Mouse (Mus musculus): ENCODE measurements around the gene Galnt2.

Gene Galnt2

GRCm38 (mm10) chr8:124272792-124273191, 41.6 kb downstream of the Galnt2 start:
- DNase-seq (ENCODE audit: low spot score in 2 of 2), result no peak

GRCm38 (mm10) chr8:124273606-124274218, 42.5 kb downstream of the Galnt2 start:
- DNase-seq (ENCODE audit: low spot score in 2 of 2), result peak; percentile 43 to 72

- no peak for DNase-seq (ENCODE audit: low spot score in 2 of 2)
These were observed 43.4 kb downstream of the Galnt2 start for GRCm38 (mm10) chr8:124274441-124275120.

GRCm38 (mm10) chr8:124275377-124276071, 44.3 kb downstream of the Galnt2 start:
- DNase-seq (ENCODE audit: low spot score in 2 of 2), result no peak

DNA sequence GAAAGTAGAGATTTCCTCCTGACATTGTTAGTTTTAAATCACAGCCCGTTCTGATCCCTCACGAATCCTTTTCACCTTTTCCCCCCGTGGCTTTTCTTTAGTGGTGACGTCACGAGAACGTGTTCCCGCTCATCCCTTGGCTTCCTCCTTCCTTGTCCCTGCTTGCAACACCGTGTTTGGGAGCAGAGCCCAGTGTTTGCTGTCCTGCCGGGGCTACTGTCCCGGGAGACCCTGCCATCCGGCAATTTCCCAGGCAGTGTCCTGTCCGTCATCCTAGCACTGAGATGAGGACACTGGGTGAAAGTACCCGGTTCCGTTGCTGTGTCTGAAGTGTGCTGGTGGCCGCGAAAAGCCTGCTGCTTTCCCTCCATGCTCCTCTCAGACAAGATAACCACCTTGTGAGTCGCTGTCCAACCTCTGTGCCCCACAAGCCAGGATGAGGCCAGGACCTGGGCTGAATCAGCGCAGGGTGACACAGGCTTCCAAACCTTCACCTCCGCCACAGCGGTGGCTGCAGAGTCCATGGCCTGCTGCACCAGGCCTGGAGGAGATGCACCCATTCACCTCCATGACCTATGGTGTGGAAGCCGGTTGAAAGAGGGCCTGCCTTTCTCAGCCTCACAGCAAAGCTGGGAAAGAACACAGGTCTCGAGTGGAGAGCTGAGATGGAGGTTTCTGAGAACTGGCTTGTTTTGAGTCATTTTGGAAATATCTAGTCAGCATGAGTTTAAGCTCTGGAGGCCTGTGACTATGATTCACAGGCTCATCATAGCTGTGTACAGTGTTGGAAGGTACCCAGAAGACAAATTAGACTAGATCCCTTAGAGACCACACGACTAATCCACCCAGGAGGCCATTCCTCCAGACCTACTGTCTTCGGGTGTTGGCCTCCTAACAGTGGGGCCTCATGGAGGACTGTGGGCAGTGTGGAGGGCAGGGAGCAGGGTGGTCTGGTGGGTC, 47.0 kb downstream of the Galnt2 start:
- no peak for DNase-seq (ENCODE audit: low spot score in 2 of 2)

DNA sequence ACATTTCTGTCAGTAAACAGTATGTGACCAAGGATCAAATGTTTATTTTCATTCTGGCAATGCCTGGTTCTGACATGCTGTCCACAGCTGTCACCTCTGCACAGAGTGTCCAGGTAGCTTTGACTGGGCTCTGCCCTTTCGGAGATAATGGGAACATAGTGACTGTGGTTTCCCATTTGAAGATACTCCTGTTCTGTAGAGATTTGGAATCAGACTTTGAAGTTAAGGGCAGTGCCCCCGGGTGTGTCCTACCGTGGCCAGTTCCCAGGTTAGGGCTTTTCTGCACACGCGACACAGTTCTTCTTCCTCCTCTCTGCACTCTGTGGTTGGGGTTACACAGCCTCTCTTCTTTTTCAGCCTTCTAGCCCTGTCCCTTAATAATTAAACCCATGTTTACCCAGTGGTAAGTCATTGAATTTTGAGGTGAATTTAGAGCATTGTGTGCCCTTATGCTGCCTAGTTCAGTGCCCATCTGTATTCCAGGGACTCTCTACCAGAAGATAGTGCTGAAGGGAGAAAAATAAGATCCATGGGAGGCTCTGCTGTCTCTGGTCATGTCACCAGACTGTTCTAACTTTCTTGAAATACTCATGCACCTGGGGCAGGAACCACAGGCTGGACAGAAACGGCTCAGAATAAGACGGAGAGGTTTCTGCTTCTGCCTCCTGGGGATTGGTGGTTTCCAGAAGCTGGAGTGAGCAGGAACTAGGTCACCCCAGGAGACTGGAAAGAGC, 47.9 kb downstream of the Galnt2 start:
- DNase-seq (ENCODE audit: low spot score in 2 of 2), result no peak

- no peak for DNase-seq (ENCODE audit: low spot score in 2 of 2)
These were observed 48.4 kb downstream of the Galnt2 start for GRCm38 (mm10) chr8:124279690-124279985.

GRCm38 (mm10) chr8:124281700-124282541, 50.7 kb downstream of the Galnt2 start:
- no peak for DNase-seq (ENCODE audit: low spot score in 2 of 2)

DNA sequence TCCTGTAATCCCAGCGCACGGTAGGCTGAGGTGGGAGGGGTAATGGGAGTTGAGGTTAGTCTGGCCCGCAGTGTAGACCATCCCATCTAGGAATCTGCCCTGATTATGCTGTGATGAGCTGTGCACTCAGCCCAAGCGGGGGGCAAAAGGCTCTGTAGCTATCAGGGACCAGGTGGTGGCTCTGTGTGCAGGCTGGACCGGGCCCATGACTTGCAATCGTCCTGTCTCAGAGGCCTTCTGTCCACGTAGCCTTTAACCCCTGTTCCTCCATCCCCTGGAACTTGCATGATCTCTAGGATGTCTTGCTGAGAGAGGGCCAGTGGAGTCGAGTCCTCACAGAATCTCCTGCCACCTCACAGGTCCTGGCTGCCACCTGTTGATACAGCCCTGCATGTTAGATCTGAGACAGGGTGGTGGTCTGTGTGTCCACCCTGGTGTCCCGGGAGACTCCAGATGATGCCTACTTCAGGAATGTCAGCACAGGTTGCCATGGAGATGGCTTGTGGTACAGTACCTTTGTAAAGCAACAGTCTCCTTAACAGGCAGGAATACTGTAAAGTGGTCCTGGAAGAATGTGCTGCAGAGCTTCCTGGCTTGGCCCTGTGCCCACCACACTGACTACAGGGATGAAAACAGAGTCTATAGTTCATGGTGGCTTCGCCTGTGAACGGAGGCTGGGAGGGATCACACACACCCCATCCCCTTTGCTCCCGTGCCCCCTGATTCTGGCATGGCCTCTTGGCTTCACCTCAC, 51.9 kb downstream of the Galnt2 start:
- DNase-seq (ENCODE audit: low spot score in 2 of 2), result no peak

- DNase-seq (ENCODE audit: low spot score in 2 of 2), result no peak
These were observed 52.6 kb downstream of the Galnt2 start for GRCm38 (mm10) chr8:124283644-124284332.

- no peak for DNase-seq (ENCODE audit: low spot score in 2 of 2)
These were observed 53.1 kb downstream of the Galnt2 start for GRCm38 (mm10) chr8:124284333-124284711.

DNA sequence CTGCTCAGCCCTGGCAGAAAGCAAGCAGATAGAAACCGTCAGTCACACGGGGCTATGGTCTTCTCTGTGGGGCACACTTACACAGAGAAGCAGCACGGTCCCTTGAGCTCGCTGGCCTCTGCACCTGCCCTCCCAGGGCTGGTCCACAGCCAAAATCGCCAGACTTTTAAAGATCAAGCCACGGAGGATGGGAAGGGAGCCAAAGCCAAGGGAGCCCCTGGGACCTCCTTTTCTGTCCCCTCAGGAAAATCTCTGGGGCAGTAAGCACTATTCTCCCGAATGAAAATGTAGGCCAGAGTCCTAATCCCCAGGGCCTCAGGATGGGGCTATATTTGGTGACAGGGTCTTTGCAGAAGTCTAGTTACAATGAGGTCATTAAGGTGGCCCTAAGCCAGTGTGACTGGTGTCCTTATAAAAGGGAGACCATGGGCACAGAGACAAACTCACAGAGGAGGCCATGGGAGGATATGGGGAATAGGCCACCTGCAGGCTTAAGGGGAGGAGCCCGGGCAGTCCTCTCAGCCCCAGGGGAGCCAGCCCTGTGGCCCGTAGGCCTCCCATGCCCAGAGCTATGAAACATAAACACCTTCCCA, 53.9 kb downstream of the Galnt2 start:
- DNase-seq (ENCODE audit: low spot score in 2 of 2), result no peak

- DNase-seq (ENCODE audit: low spot score in 2 of 2), result no peak
These were observed 55.4 kb downstream of the Galnt2 start for GRCm38 (mm10) chr8:124286461-124287124.

- no peak for DNase-seq (ENCODE audit: low spot score in 2 of 2)
These were observed 57.1 kb downstream of the Galnt2 start for GRCm38 (mm10) chr8:124288215-124288864.

DNA sequence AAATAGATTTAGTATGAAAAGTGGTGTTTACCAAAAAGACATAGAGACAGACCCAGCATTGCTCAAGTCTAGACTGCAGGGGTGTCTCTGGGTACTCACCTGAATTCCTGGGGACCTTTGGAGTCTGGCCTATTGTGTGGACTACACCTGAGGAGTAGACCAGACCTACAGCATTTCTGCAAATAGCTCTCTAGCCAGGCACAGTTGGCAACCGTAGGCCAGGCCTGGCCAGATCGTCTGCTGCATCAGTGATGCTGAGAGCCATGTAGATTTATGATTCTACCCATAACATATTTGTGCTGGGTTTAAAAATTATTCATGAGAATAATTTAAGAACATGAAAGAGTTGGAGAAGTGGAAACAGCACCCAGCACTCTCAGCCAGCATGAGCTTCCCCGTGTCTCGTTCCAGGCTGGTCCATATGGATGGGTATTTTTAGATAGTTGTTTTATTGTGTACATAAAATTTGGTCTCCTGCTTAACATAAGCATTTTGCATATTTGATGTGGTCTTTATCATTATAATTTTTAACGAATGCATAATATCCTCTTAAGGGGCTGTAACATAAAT, 58.4 kb downstream of the Galnt2 start:
- no peak for DNase-seq (ENCODE audit: low spot score in 2 of 2)

GRCm38 (mm10) chr8:124290911-124291691, 59.9 kb downstream of the Galnt2 start:
- DNase-seq (ENCODE audit: low spot score in 2 of 2), result peak in 1 of 2 experiments; percentile 60

All from spleen, postnatal 4 days (tissue).